Mouse (Mus musculus) CH12.LX (cell line): Measurements from ENCODE around the gene Ar. TPM values are rescaled to one million over a fixed set of nuclear protein-coding genes. Genes with fewer than 3 reads are reported as not detected.

Experiments used
- DNase-seq: peaks from one replicate; pipeline ENCODE4 v3.0.0-alpha.2; 2013; ENCODE audit errors: extremely low read depth
- H3K27ac ChIP-seq: 2 replicates; pipeline ENCODE4 v1.5.1; 2012; ENCODE audit warnings: low read depth, mild to moderate bottlenecking, control low read depth, moderate library complexity; ENCODE audit not compliant: insufficient read depth
- H3K27me3 ChIP-seq: replicated peaks from 2 replicates; pipeline ENCODE3; 2012; ENCODE audit warnings: inconsistent platforms
- H3K36me3 ChIP-seq, 2 experiments: replicated peaks in 1 of 2; 2 replicates each; pipeline versions ENCODE3 to v1.6.1; 2012; ENCODE audit warnings: inconsistent platforms in 1 of 2, low read length in 1 of 2, mild to moderate bottlenecking in 1 of 2, mixed read lengths in 1 of 2, moderate library complexity in 1 of 2; ENCODE audit not compliant: control insufficient read depth in 1 of 2, insufficient read depth in 1 of 2
- H3K4me1 ChIP-seq, 2 experiments: 2 replicates each; pipeline ENCODE4 v1.6.1; 2012; ENCODE audit warnings: inconsistent platforms in 1 of 2, moderate library complexity in 1 of 2; ENCODE audit not compliant: insufficient read depth in 2 of 2, control insufficient read depth in 1 of 2
- H3K4me2 ChIP-seq: 2 replicates; pipeline ENCODE4 v1.6.1; 2012; ENCODE audit warnings: low read depth, mild to moderate bottlenecking, control low read depth; ENCODE audit not compliant: poor library complexity, insufficient read depth, severe bottlenecking
- H3K4me3 ChIP-seq, 3 experiments: fragments of 150-350 bp in 1 of 3; sonication (generic) in 1 of 3; replicated peaks in 1 of 3; 2 replicates each; pipeline versions ENCODE3 to v1.5.1; 2011 to 2012; ENCODE audit warnings: low read depth in 2 of 3, low read length in 2 of 3, mild to moderate bottlenecking in 2 of 3, moderate library complexity in 2 of 3, control low read depth in 1 of 3, improper control_type of control experiment in 1 of 3, inconsistent platforms in 1 of 3, mixed read lengths in 1 of 3; ENCODE audit not compliant: poor library complexity in 1 of 3
- H3K79me2 ChIP-seq: replicated peaks from 2 replicates; pipeline ENCODE4 v1.6.1; 2012; ENCODE audit warnings: mild to moderate bottlenecking, moderate library complexity; ENCODE audit not compliant: control insufficient read depth, poor library complexity, insufficient read depth, severe bottlenecking; ENCODE audit errors: extremely low read depth
- H3K9ac ChIP-seq: 2 replicates; pipeline ENCODE4 v1.6.1; 2012; ENCODE audit warnings: low read depth, mild to moderate bottlenecking, control low read depth, moderate library complexity; ENCODE audit not compliant: insufficient read depth
- H3K9me3 ChIP-seq: replicated peaks from 2 replicates; pipeline ENCODE3; 2012; ENCODE audit warnings: low read length, inconsistent platforms, mixed read lengths
- BHLHE40 ChIP-seq: IDR thresholded peaks from 2 replicates; pipeline ENCODE4 v1.6.1; 2011; ENCODE audit warnings: mild to moderate bottlenecking, low read depth, low read length, improper control_type of control experiment
- CHD1 ChIP-seq: IDR thresholded peaks from 2 replicates; pipeline ENCODE4 v1.6.1; 2012; ENCODE audit warnings: low read depth, low read length, improper control_type of control experiment, inconsistent platforms
- CHD2 ChIP-seq: IDR thresholded peaks from 2 replicates; pipeline ENCODE4 v1.6.1; 2011; ENCODE audit warnings: low read length, improper control_type of control experiment
- ELF1 ChIP-seq: IDR thresholded peaks from 2 replicates; pipeline ENCODE4 v1.6.1; 2014; ENCODE audit warnings: low read depth, mild to moderate bottlenecking, inconsistent platforms, low read length, improper control_type of control experiment
- JUN ChIP-seq: IDR thresholded peaks from 2 replicates; pipeline ENCODE4 v1.6.1; 2011; ENCODE audit warnings: low read depth, mild to moderate bottlenecking, low read length, improper control_type of control experiment, moderate library complexity; ENCODE audit not compliant: insufficient read depth
- JUND ChIP-seq: conservative IDR thresholded peaks from 2 replicates; pipeline ENCODE4 v1.6.1; 2011; ENCODE audit warnings: low read depth, low read length, improper control_type of control experiment
- KAT2A ChIP-seq: IDR thresholded peaks from 2 replicates; pipeline ENCODE4 v1.6.1; 2012; ENCODE audit warnings: low read length, improper control_type of control experiment, inconsistent platforms; ENCODE audit not compliant: insufficient replicate concordance
- MAX ChIP-seq: IDR thresholded peaks from 2 replicates; pipeline ENCODE4 v1.6.1; 2011; ENCODE audit warnings: low read length, improper control_type of control experiment
- MAZ ChIP-seq: IDR thresholded peaks from 2 replicates; pipeline ENCODE4 v1.6.1; 2012; ENCODE audit warnings: low read depth, mild to moderate bottlenecking, inconsistent platforms, low read length, improper control_type of control experiment, moderate library complexity
- MEF2A ChIP-seq: IDR thresholded peaks from 2 replicates; pipeline ENCODE4 v1.6.1; 2014; ENCODE audit warnings: low read depth, mild to moderate bottlenecking, inconsistent platforms, low read length, improper control_type of control experiment, borderline replicate concordance
- NRF1 ChIP-seq: IDR thresholded peaks from 2 replicates; pipeline ENCODE4 v1.6.1; 2014; ENCODE audit warnings: low read depth, mild to moderate bottlenecking, inconsistent platforms, low read length, improper control_type of control experiment, moderate library complexity
- RAD21 ChIP-seq: IDR thresholded peaks from 2 replicates; pipeline ENCODE4 v1.6.1; 2011; ENCODE audit warnings: low read depth, mild to moderate bottlenecking, low read length, improper control_type of control experiment, moderate library complexity
- RCOR1 ChIP-seq: conservative IDR thresholded peaks from 2 replicates; pipeline ENCODE4 v1.6.1; 2012; ENCODE audit warnings: low read depth, mild to moderate bottlenecking, inconsistent platforms, low read length, improper control_type of control experiment
- SIN3A ChIP-seq: IDR thresholded peaks from 2 replicates; pipeline ENCODE4 v1.6.1; 2012; ENCODE audit warnings: low read length, improper control_type of control experiment, inconsistent platforms
- TBP ChIP-seq: conservative IDR thresholded peaks from 2 replicates; pipeline ENCODE4 v1.6.1; 2011; ENCODE audit warnings: low read depth, low read length, improper control_type of control experiment
- ZKSCAN1 ChIP-seq: IDR thresholded peaks from 2 replicates; pipeline ENCODE4 v1.6.1; 2012; ENCODE audit warnings: low read depth, inconsistent platforms, low read length, improper control_type of control experiment, borderline replicate concordance
- ZMIZ1 ChIP-seq: IDR thresholded peaks from 2 replicates; pipeline ENCODE4 v1.6.1; 2012; ENCODE audit warnings: low read depth, mild to moderate bottlenecking, inconsistent platforms, low read length, improper control_type of control experiment
- ZNF384 ChIP-seq: IDR thresholded peaks from 2 replicates; pipeline ENCODE4 v1.6.1; 2012; ENCODE audit warnings: low read depth, low read length, improper control_type of control experiment, inconsistent platforms
- dilution Hi-C: fragments of 300-500 bp; cut with MboI; formaldehyde crosslinking; loops from 2 replicates; pipeline ENCODE4 v1.14.3; 2020; ENCODE audit warnings: low sequenced_read_pairs; ENCODE audit not compliant: extremely low pct_unique_long_range_greater_than_20kb, extremely low pct_ligation_motif_present
- in situ Hi-C: fragments of 300-500 bp; cut with MboI; formaldehyde crosslinking; loops from 3 replicates; pipeline ENCODE4 v1.14.3; 2019; ENCODE audit warnings: low sequenced_read_pairs, low pct_ligation_motif_present, low pct_unique_long_range_greater_than_20kb, mixed read lengths
- polyA plus RNA-seq: library from polyadenylated mRNA; unstranded; fragments of >175 nt; gene quantifications from 2 replicates; pipeline ENCODE4 v1.2.1, GENCODE M21; 2012; ENCODE audit warnings: low read depth; ENCODE audit not compliant: insufficient read length
- total RNA-seq, 2 experiments: library from RNA; depleted of rRNA; stranded (reverse); fragments of 300-350 nt in 1 of 2; fragments of >200 nt in 1 of 2; gene quantifications; 2 replicates each; pipeline ENCODE4 v1.2.3; 2012 to 2014

Gene Ar
- total and polyA plus RNA-seq, 3 experiments: not detected

- dilution Hi-C loops (no loop called here), in situ Hi-C loops (no loop called here)
- H3K27ac ChIP-seq: no peak overlapping the region
- H3K4me1 ChIP-seq: no peaks in the 10 kb centered on the region
- no peak overlapping the region for H3K9ac ChIP-seq
- no peaks in the 10 kb centered on the region for H3K27me3 ChIP-seq
- DNase-seq: no peak
- no peaks in the 10 kb centered on the region for H3K79me2 ChIP-seq
- H3K4me3 ChIP-seq: no peak overlapping the region
- no peak for TF ChIP-seq ELF1
- no peak for TF ChIP-seq TBP
- no peak for TF ChIP-seq CHD1
- no peak for TF ChIP-seq RCOR1
- no peak for TF ChIP-seq NRF1
- TF ChIP-seq SIN3A: no peak
- TF ChIP-seq MAX: no peak
- TF ChIP-seq BHLHE40: no peak
- TF ChIP-seq JUN: no peak
- TF ChIP-seq JUND: no peak
- TF ChIP-seq ZMIZ1: no peak
- TF ChIP-seq MAZ: no peak
- TF ChIP-seq ZKSCAN1: no peak
- TF ChIP-seq KAT2A: no peak
- TF ChIP-seq ZNF384: no peak
- no peak for TF ChIP-seq RAD21
- no peaks in the 10 kb centered on the region for H3K36me3 ChIP-seq
- H3K9me3 ChIP-seq: no peaks in the 10 kb centered on the region
- H3K4me2 ChIP-seq: no peak overlapping the region
Measured at GRCm38 (mm10) chrX:98207166-98207565, 58.6 kb downstream of the Ar start.

- Histone ChIP-seq H3K9ac (no peak overlapping the region), H3K4me2 (no peak overlapping the region), H3K36me3 (no peaks in the 10 kb centered on the region), H3K9me3 (no peaks in the 10 kb centered on the region), H3K4me1 (no peaks in the 10 kb centered on the region), H3K27ac (no peak overlapping the region), H3K4me3 (no peak overlapping the region), H3K79me2 (no peaks in the 10 kb centered on the region), H3K27me3 (no peaks in the 10 kb centered on the region)
- in situ Hi-C loops: no loop called here
- dilution Hi-C loops: no loop called here
- DNase-seq: no peak
- TF ChIP-seq CHD2 (no peak), MEF2A (no peak)
Measured at GRCm38 (mm10) chrX:98216103-98216502, 67.5 kb downstream of the Ar start.
